Mouse (Mus musculus) lung, embryonic 14.5 days (tissue): ENCODE data around the gene Ackr3. TPM values are rescaled to one million over a fixed set of nuclear protein-coding genes. Genes with fewer than 3 reads are reported as not detected.

ENCODE experiments used
- ATAC-seq: fragments of 200-750 bp; cut with Nextera tagmentation; 2 replicates; pipeline ENCODE4 v1.8.0; 2017; ENCODE audit warnings: mild to moderate bottlenecking, moderate TSS enrichment, moderate library complexity; ENCODE audit not compliant: insufficient read depth
- DNase-seq: peaks from one replicate; pipeline ENCODE4 v3.0.0-alpha.2; 2015
- H3K27ac ChIP-seq: fragments of 300-500 bp; sonication (generic); 2 replicates; pipeline ENCODE4 v1.5.1; 2014; ENCODE audit warnings: low read depth, mild to moderate bottlenecking, moderate library complexity
- H3K27me3 ChIP-seq: fragments of 300-500 bp; sonication (generic); 2 replicates; pipeline ENCODE4 v1.6.1; 2014; ENCODE audit warnings: low read length, control low read depth; ENCODE audit not compliant: insufficient read depth
- H3K36me3 ChIP-seq: fragments of 300-500 bp; sonication (generic); 2 replicates; pipeline ENCODE4 v1.6.1; 2014; ENCODE audit warnings: control low read depth; ENCODE audit not compliant: insufficient read depth
- H3K4me1 ChIP-seq: fragments of 300-500 bp; sonication (generic); 2 replicates; pipeline ENCODE4 v1.6.1; 2014; ENCODE audit warnings: antibody characterized with exemption, control low read depth; ENCODE audit not compliant: insufficient read depth
- H3K4me2 ChIP-seq: fragments of 300-500 bp; sonication (generic); 2 replicates; pipeline ENCODE4 v1.6.1; 2014; ENCODE audit warnings: mild to moderate bottlenecking
- H3K4me3 ChIP-seq: fragments of 300-500 bp; sonication (generic); 2 replicates; pipeline ENCODE4 v1.5.1; 2014; ENCODE audit warnings: low read depth, low read length
- H3K9ac ChIP-seq: fragments of 300-500 bp; sonication (generic); 2 replicates; pipeline ENCODE4 v1.6.1; 2014
- H3K9me3 ChIP-seq: fragments of 300-500 bp; sonication (generic); 2 replicates; pipeline ENCODE4 v1.6.1; 2016; ENCODE audit warnings: low read depth, low read length, control low read depth
- CTCF ChIP-seq: IDR thresholded peaks from 2 replicates; pipeline ENCODE4 v1.5.1; 2016; ENCODE audit warnings: antibody characterized with exemption, low read depth
- WGBS: fragments of 180-500 bp; shearing (Covaris S2); extraction: QIAGEN DNeasy Blood & Tissue Kit; methylation state at CpG from one replicate; pipeline ENCODE4 v1.1.7; 2014; 5-methylcytosine and 5-hydroxymethylcytosine counted together
- polyA plus RNA-seq: library from polyadenylated mRNA; unstranded; fragments of >200 nt; fragmentation: Nextera tagmentation; extraction: Ambion mirVana; gene quantifications from 2 replicates; pipeline ENCODE4 v1.2.1, GENCODE M21; 2014

Ackr3 gene
- polyA plus RNA-seq, 1 experiment from 2014 or later, result 22.6 TPM

GRCm38 (mm10) chr1:90225603-90226254 is 21.9 kb downstream of the Ackr3 start:
- DNase-seq, result peak; percentile 84
- 14% methylated on average over 9 of the region's 9 CpGs for WGBS
- ATAC-seq, result peak; percentile 89
- H3K4me3 ChIP-seq, result no peak overlapping the region
- H3K4me2 ChIP-seq, result no peak overlapping the region; the same call in 1 of the 2 replicates
- TF ChIP-seq CTCF, result no peak
- H3K9ac ChIP-seq, result no peak overlapping the region
- H3K27me3 ChIP-seq, result no peaks in the 10 kb centered on the region; the same call in 1 of the 2 replicates
- no peaks in the 10 kb centered on the region for H3K36me3 ChIP-seq
- H3K27ac ChIP-seq, result no peak overlapping the region
- H3K9me3 ChIP-seq, result no peaks in the 10 kb centered on the region
- peaks cover 14% of the 10 kb centered on the region for H3K4me1 ChIP-seq

- H3K9ac ChIP-seq, result no peak overlapping the region
- DNase-seq, result peak; percentile 89
- H3K27me3 ChIP-seq, result no peaks in the 10 kb centered on the region; the same call in 1 of the 2 replicates
- peaks cover 14% of the 10 kb centered on the region for H3K4me1 ChIP-seq
- ATAC-seq, result peak; percentile 57; the same call in 1 of the 2 replicates
- WGBS, result 17% methylated on average over 12 of the region's 12 CpGs
- no peak overlapping the region for H3K4me2 ChIP-seq
- no peaks in the 10 kb centered on the region for H3K36me3 ChIP-seq
- no peak overlapping the region for H3K4me3 ChIP-seq
- no peak for TF ChIP-seq CTCF
- H3K9me3 ChIP-seq, result no peaks in the 10 kb centered on the region
- H3K27ac ChIP-seq, result no peak overlapping the region
Observed at GRCm38 (mm10) chr1:90227684-90228322, 24.0 kb downstream of the Ackr3 start.

GRCm38 (mm10) chr1:90228323-90228697 is 24.5 kb downstream of the Ackr3 start:
- H3K27me3 ChIP-seq, result no peaks in the 10 kb centered on the region; the same call in 1 of the 2 replicates
- no peaks in the 10 kb centered on the region for H3K36me3 ChIP-seq
- no peak overlapping the region for H3K4me2 ChIP-seq
- H3K9me3 ChIP-seq, result no peaks in the 10 kb centered on the region
- no peak overlapping the region for H3K4me3 ChIP-seq
- no peak for TF ChIP-seq CTCF
- WGBS, result 31% methylated on average over 9 of the region's 9 CpGs
- ATAC-seq, result no peak
- H3K4me1 ChIP-seq, result peaks cover 14% of the 10 kb centered on the region
- no peak overlapping the region for H3K27ac ChIP-seq
- peak; percentile 31 for DNase-seq
- no peak overlapping the region for H3K9ac ChIP-seq

- no peaks in the 10 kb centered on the region for H3K9me3 ChIP-seq
- H3K27ac ChIP-seq, result no peak overlapping the region
- H3K4me1 ChIP-seq, result peaks cover 7% of the 10 kb centered on the region
- no peak overlapping the region for H3K4me2 ChIP-seq
- WGBS, result 80% methylated on average over 4 of the region's 4 CpGs
- no peak overlapping the region for H3K4me3 ChIP-seq
- H3K9ac ChIP-seq, result no peak overlapping the region
- TF ChIP-seq CTCF, result no peak
- DNase-seq (no peak), ATAC-seq (no peak)
- H3K36me3 ChIP-seq, result no peaks in the 10 kb centered on the region
- H3K27me3 ChIP-seq, result no peaks in the 10 kb centered on the region; the same call in 1 of the 2 replicates
Observed at GRCm38 (mm10) chr1:90230611-90231010, 26.8 kb downstream of the Ackr3 start.

GRCm38 (mm10) chr1:90231591-90232490 is 28.1 kb downstream of the Ackr3 start:
- H3K27me3 ChIP-seq, result no peaks in the 10 kb centered on the region; the same call in 1 of the 2 replicates
- no peak for TF ChIP-seq CTCF
- no peak for ATAC-seq
- H3K36me3 ChIP-seq, result no peaks in the 10 kb centered on the region
- H3K27ac ChIP-seq, result no peak overlapping the region
- WGBS, result 61% methylated on average over 22 of the region's 22 CpGs
- peaks cover 6% of the 10 kb centered on the region; the same call in 1 of the 2 replicates for H3K4me1 ChIP-seq
- no peak overlapping the region for H3K4me2 ChIP-seq
- H3K9ac ChIP-seq, result no peak overlapping the region
- H3K9me3 ChIP-seq, result no peaks in the 10 kb centered on the region
- DNase-seq, result no peak
- no peak overlapping the region for H3K4me3 ChIP-seq

GRCm38 (mm10) chr1:90232491-90232885 is 28.7 kb downstream of the Ackr3 start:
- no peak overlapping the region for H3K27ac ChIP-seq
- H3K9ac ChIP-seq, result no peak overlapping the region
- no peak for TF ChIP-seq CTCF
- no peak for ATAC-seq
- no peaks in the 10 kb centered on the region; the same call in 1 of the 2 replicates for H3K27me3 ChIP-seq
- no peak overlapping the region for H3K4me3 ChIP-seq
- DNase-seq, result no peak
- peaks cover 6% of the 10 kb centered on the region; the same call in 1 of the 2 replicates for H3K4me1 ChIP-seq
- no peaks in the 10 kb centered on the region for H3K36me3 ChIP-seq
- no peaks in the 10 kb centered on the region for H3K9me3 ChIP-seq
- H3K4me2 ChIP-seq, result no peak overlapping the region
